ENCODE assay signal across 12 mouse cellular contexts in genomic region chr12:112744211-112744610, GRCm38 (mm10). TPM values are rescaled to one million over a fixed set of nuclear protein-coding genes. Genes with fewer than 3 reads are reported as not detected.
DNase-seq lines count a peak whose midpoint lies in the region; ATAC-seq and TF ChIP-seq lines count a peak whose summit lies in the region.
"Had no signal": no experiment of that assay in that cellular context is flagged by ENCODE, and none has a peak within 500 bp of the region (broad histone marks: within the 10 kb centered on the region; RNA-seq: fewer than 3 reads in every experiment).

No protein-coding gene starts in this region.

- H3K27me3 ChIP-seq in lung, embryonic 16.5 days (ENCODE audit: control insufficient read depth, insufficient read depth, low read depth, low read length) = no peaks in the 10 kb centered on the region
- H3K27me3 ChIP-seq in embryonic facial prominence, embryonic 14.5 days (replicated peaks; ENCODE audit: control insufficient read depth, insufficient read depth, low read length) = no peaks in the 10 kb centered on the region
- H3K27me3 ChIP-seq in intestine, embryonic 16.5 days (replicated peaks; ENCODE audit: control insufficient read depth, insufficient read depth, low read length) = no peaks in the 10 kb centered on the region
- H3K27me3 ChIP-seq: embryonic facial prominence, embryonic 12.5 days had no signal

- DNase-seq in gastrocnemius, postnatal 14 days = peak; percentile 18
- no peak for DNase-seq in gastrocnemius, postnatal 10 days
- DNase-seq in lung, adult 2 months = no peak
- no peak for DNase-seq in embryonic facial prominence, embryonic 14.5 days (ENCODE audit: low spot score)
- DNase-seq in left cerebral cortex, postnatal 36 days (ENCODE audit: low spot score in 2 of 2) = no peak
- no peak for DNase-seq in natural killer cell, adult 2 months (ENCODE audit: low spot score in 2 of 2)

- no peak for ATAC-seq in lung, embryonic 16.5 days (ENCODE audit: low read depth)
- no peak for ATAC-seq in embryonic facial prominence, embryonic 14.5 days (ENCODE audit: low read depth)
- no peak for ATAC-seq in intestine, embryonic 16.5 days
- ATAC-seq: inflammation-experienced regulatory T-cells, adult 6 months had no signal

- H3K9ac ChIP-seq in lung, embryonic 16.5 days (ENCODE audit: low read length) = peak overlapping the region; percentile 41
- H3K9ac ChIP-seq in embryonic facial prominence, embryonic 14.5 days (ENCODE audit: low read depth, low read length) = peak overlapping the region; percentile 52
- H3K9ac ChIP-seq in intestine, embryonic 16.5 days (ENCODE audit: low read depth, low read length) = peak overlapping the region; percentile 35; the same call in 1 of the 2 replicates
- H3K9ac ChIP-seq: embryonic facial prominence, embryonic 12.5 days; liver, embryonic 14.5 days had no signal

- 69% methylated on average over 11 of the region's 11 CpGs for WGBS in lung, embryonic 16.5 days
- 81% methylated on average over 10 of the region's 11 CpGs for WGBS in lung, adult 2 months
- 79% methylated on average over 7 of the region's 11 CpGs for WGBS in embryonic facial prominence, embryonic 14.5 days
- 78% methylated on average over 11 of the region's 11 CpGs for whole genome bisulfite sequencing in intestine, embryonic 16.5 days

- H3K4me3 ChIP-seq in lung, embryonic 16.5 days (ENCODE audit: low read length) = no peak overlapping the region
- no peak overlapping the region for H3K4me3 ChIP-seq in lung, adult 2 months (replicated peaks; ENCODE audit: extremely low read depth, low read depth, low read length)
- H3K4me3 ChIP-seq in embryonic facial prominence, embryonic 14.5 days (ENCODE audit: low read depth, low read length) = no peak overlapping the region
- H3K4me3 ChIP-seq in intestine, embryonic 16.5 days (ENCODE audit: low read length) = no peak overlapping the region
- H3K4me3 ChIP-seq: embryonic facial prominence, embryonic 12.5 days had no signal

- TF ChIP-seq POLR2A in lung, adult 2 months (IDR thresholded peaks at IDR 0.05; ENCODE audit: borderline replicate concordance, extremely low read depth, low read depth, low read length) = no peak

- no peak for TF ChIP-seq CTCF in lung, adult 2 months (IDR thresholded peaks at IDR 0.05; ENCODE audit: insufficient read depth, low read length)

- no peak overlapping the region for H3K27ac ChIP-seq in lung, embryonic 16.5 days (ENCODE audit: low read length)
- no peak overlapping the region for H3K27ac ChIP-seq in embryonic facial prominence, embryonic 14.5 days (replicated peaks; ENCODE audit: low read depth, low read length)
- H3K27ac ChIP-seq in intestine, embryonic 16.5 days (ENCODE audit: low read length) = no peak overlapping the region
- H3K27ac ChIP-seq: embryonic facial prominence, embryonic 12.5 days; liver, embryonic 14.5 days had no signal

- H3K4me1 ChIP-seq in lung, embryonic 16.5 days (replicated peaks; ENCODE audit: control insufficient read depth, insufficient read depth, low read length) = peaks cover 5% of the 10 kb centered on the region; the same call in 1 of the 2 replicates
- no peaks in the 10 kb centered on the region; the same call in 1 of the 2 replicates for H3K4me1 ChIP-seq in lung, adult 2 months (ENCODE audit: control insufficient read depth, insufficient read depth, low read length)
- H3K4me1 ChIP-seq in embryonic facial prominence, embryonic 14.5 days (ENCODE audit: control insufficient read depth, insufficient read depth, low read length) = peaks cover 7% of the 10 kb centered on the region; the same call in 1 of the 2 replicates
- H3K4me1 ChIP-seq in intestine, embryonic 16.5 days (ENCODE audit: control insufficient read depth, insufficient read depth, low read length) = peaks cover 12% of the 10 kb centered on the region

- intact Hi-C loops in gastrocnemius, postnatal 14 days (cut with DNase I; ENCODE audit: low total_unique reads) = loop anchor here (2.0 kb wide), 1 partner anchor 99 kb away; no protein-coding TSS in a partner anchor
- intact Hi-C loops in left cerebral cortex, postnatal 36 days (cut with DNase I) = loop anchor here (5.0 kb wide), 1 partner anchor 53 kb away; no protein-coding TSS in a partner anchor

- peaks cover under 1% of the 10 kb centered on the region for H3K36me3 ChIP-seq in lung, embryonic 16.5 days (ENCODE audit: control insufficient read depth, insufficient read depth, low read length)
- peaks cover 27% of the 10 kb centered on the region for H3K36me3 ChIP-seq in embryonic facial prominence, embryonic 14.5 days (ENCODE audit: control insufficient read depth, insufficient read depth, low read length)
- 0 out of 2 replicates have a peak, but pooled peaks cover 7% of the 10 kb centered on the region for H3K36me3 ChIP-seq in intestine, embryonic 16.5 days (ENCODE audit: control insufficient read depth, insufficient read depth, low read length)

- no peaks in the 10 kb centered on the region for H3K9me3 ChIP-seq in lung, embryonic 16.5 days (ENCODE audit: control insufficient read depth, low read length)
- no peaks in the 10 kb centered on the region for H3K9me3 ChIP-seq in embryonic facial prominence, embryonic 14.5 days (ENCODE audit: control insufficient read depth, low read length)
- H3K9me3 ChIP-seq in intestine, embryonic 16.5 days (ENCODE audit: control insufficient read depth, low read length) = no peaks in the 10 kb centered on the region
- H3K9me3 ChIP-seq: embryonic facial prominence, embryonic 12.5 days had no signal

- no peak overlapping the region for H3K4me2 ChIP-seq in lung, embryonic 16.5 days (ENCODE audit: low read depth, low read length)
- H3K4me2 ChIP-seq in embryonic facial prominence, embryonic 14.5 days (ENCODE audit: low read depth, low read length) = no peak overlapping the region
- no peak overlapping the region for H3K4me2 ChIP-seq in intestine, embryonic 16.5 days (ENCODE audit: low read depth, low read length)
- H3K4me2 ChIP-seq: embryonic facial prominence, embryonic 12.5 days had no signal

RNA-seq across cellular contexts. Expression of gene Pld4, which starts 16.2 kb away (rescaled TPM):
- total RNA-seq in gastrocnemius, postnatal 14 days (2021) = 1 to 10 TPM; 3.2 to 4.1 TPM
- 1 to 10 TPM; 7.3 to 9.1 TPM for total RNA-seq in gastrocnemius, postnatal 10 days (2021)
- 15.0 and 20.3 TPM in 2 replicates for polyA plus RNA-seq in lung, embryonic 16.5 days (2015; fragmentation: Nextera tagmentation; extraction: Ambion mirVana)
- polyA plus RNA-seq in lung, adult 2 months (2012; rRNA removed) = 78.2 and 90.1 TPM in 2 replicates
- polyA plus RNA-seq in embryonic facial prominence, embryonic 14.5 days (2014; fragmentation: Nextera tagmentation; extraction: Ambion mirVana) = 12.8 and 13.0 TPM in 2 replicates
- 12.2 and 13.0 TPM in 2 replicates for polyA plus RNA-seq in intestine, embryonic 16.5 days (2015; fragmentation: Nextera tagmentation; extraction: Ambion mirVana)
- 10 to 100 TPM in 1 of 2 experiments, 1 to 10 TPM in 1; 9.3 to 10.3 TPM for total RNA-seq in left cerebral cortex, postnatal 36 days (2021)

RNA-seq across cellular contexts. Expression of gene Cep170b, which starts 24.0 kb away (rescaled TPM):
- total RNA-seq in gastrocnemius, postnatal 14 days (2021) = 10 to 100 TPM; 10.9 to 14.4 TPM
- total RNA-seq in gastrocnemius, postnatal 10 days (2021) = 10 to 100 TPM; 11.2 to 12.6 TPM
- polyA plus RNA-seq in lung, embryonic 16.5 days (2015; fragmentation: Nextera tagmentation; extraction: Ambion mirVana) = 13.5 and 15.8 TPM in 2 replicates
- polyA plus RNA-seq in lung, adult 2 months (2012; rRNA removed) = 68.2 and 73.2 TPM in 2 replicates
- polyA plus RNA-seq in embryonic facial prominence, embryonic 14.5 days (2014; fragmentation: Nextera tagmentation; extraction: Ambion mirVana) = 13.3 and 14.4 TPM in 2 replicates
- 12.4 and 13.2 TPM in 2 replicates for polyA plus RNA-seq in intestine, embryonic 16.5 days (2015; fragmentation: Nextera tagmentation; extraction: Ambion mirVana)
- total RNA-seq in left cerebral cortex, postnatal 36 days (2021) = 100 to 1,000 TPM; 258 to 267 TPM

RNA-seq across cellular contexts. Expression of gene Ahnak2, which starts 58.2 kb away (rescaled TPM):
- 10 to 100 TPM in 1 of 2 experiments, 1 to 10 TPM in 1; 7.8 to 11.3 TPM for total RNA-seq in gastrocnemius, postnatal 14 days (2021)
- total RNA-seq in gastrocnemius, postnatal 10 days (2021) = 10 to 100 TPM; 12.2 to 18.6 TPM
- 0.84 and 1.4 TPM in 2 replicates for polyA plus RNA-seq in lung, embryonic 16.5 days (2015; fragmentation: Nextera tagmentation; extraction: Ambion mirVana)
- polyA plus RNA-seq in lung, adult 2 months (2012; rRNA removed) = 9.3 and 13.3 TPM in 2 replicates
- 5.9 and 8.3 TPM in 2 replicates for polyA plus RNA-seq in embryonic facial prominence, embryonic 14.5 days (2014; fragmentation: Nextera tagmentation; extraction: Ambion mirVana)
- polyA plus RNA-seq in intestine, embryonic 16.5 days (2015; fragmentation: Nextera tagmentation; extraction: Ambion mirVana) = 2.3 and 2.8 TPM in 2 replicates
- 1 to 10 TPM; 6.1 to 6.8 TPM for total RNA-seq in left cerebral cortex, postnatal 36 days (2021)
- total RNA-seq: megakaryocyte-erythroid progenitor cell, adult 5-6 weeks had no signal
- polyA plus RNA-seq: inflammation-experienced regulatory T-cells, adult 6 months had no signal
